Mouse (Mus musculus): ENCODE measurements around the gene Mfsd12. TPM values are rescaled to one million over a fixed set of nuclear protein-coding genes. Genes with fewer than 3 reads are reported as not detected.

The Mfsd12 gene
- total RNA-seq, 2 experiments from 2014 or later, result 46.6 to 50.7 TPM

DNA sequence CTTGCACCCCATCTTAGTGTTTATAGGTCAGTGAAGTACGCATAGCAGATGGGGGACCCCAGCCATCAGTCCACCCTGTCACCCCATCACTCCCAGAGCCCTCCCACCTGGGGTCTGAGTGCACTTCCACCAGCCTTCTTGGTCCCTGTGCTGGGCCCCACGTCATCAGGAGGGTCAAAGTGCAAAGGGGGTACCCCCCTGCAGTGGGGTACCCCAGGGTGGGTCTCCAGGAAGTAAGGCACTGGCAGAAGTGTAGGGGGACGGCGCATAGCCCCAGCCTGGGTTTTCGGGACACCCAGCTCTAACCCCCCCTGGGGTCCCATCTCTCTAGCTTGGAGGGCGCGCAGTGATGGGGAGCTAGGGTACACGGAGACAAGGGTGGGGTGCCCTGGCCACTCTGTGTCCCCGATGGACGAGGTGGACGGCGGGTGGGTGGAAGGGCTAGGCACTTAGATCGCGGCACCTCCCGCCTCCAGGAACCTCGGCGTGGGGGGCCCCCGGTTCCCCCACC, 42.6 kb downstream of the Mfsd12 start:
- no peak for DNase-seq (ENCODE audit: extremely low spot score in 1 of 2, low spot score in 1 of 2)

DNA sequence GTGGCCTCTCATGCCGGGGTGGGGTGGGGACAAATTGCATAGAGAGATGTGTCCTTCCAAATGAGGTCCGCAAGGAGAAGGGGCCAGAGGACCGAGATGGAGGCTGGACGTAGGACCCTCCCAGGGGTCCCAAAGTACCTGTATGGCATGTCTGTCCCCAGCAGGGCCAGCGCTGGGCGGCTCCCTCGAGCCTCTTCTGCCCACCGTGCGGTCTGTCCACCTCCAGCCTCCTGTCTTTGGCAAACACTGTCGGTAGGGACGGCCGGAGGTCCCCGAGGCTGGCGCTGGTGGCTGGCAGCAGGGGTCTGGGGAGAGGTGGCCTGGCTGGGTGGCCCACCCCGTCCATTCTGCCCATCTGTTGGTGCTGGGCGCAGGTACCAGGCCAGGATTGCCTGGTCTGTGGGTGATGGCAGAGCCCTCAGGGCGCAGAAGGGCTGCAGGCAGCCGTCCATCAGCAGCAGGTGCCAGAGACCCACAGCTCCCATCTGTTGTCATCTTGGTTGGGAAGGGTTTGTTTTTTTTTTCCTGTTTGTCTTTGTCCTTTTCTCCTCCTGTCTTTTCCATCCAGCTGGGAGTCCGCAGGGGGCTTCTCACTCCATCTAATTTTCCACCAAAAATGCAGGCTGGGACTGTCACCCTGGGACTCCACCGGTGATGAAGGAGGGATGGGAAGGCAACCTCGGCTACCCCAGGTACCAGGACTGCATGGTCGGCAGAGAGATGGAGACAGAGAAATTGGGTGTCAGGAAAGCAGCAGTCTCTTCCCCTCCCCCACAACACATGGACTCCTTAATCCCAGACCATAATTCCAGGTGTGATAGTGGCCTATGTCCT, 43.3 kb downstream of the Mfsd12 start:
- DNase-seq (ENCODE audit: extremely low spot score in 1 of 2, low spot score in 1 of 2), result no peak

- DNase-seq (ENCODE audit: extremely low spot score in 1 of 2, low spot score in 1 of 2), result no peak
These were observed 43.9 kb downstream of the Mfsd12 start for GRCm38 (mm10) chr10:81401205-81401520.

- peak in 1 of 2 experiments; percentile 40 for DNase-seq (ENCODE audit: extremely low spot score in 1 of 2, low spot score in 1 of 2)
These were observed 44.4 kb downstream of the Mfsd12 start for GRCm38 (mm10) chr10:81401521-81402226.

- no peak for DNase-seq (ENCODE audit: extremely low spot score in 1 of 2, low spot score in 1 of 2)
These were observed 45.0 kb downstream of the Mfsd12 start for GRCm38 (mm10) chr10:81402227-81402765.

- DNase-seq (ENCODE audit: extremely low spot score in 1 of 2, low spot score in 1 of 2), result no peak
These were observed 46.2 kb downstream of the Mfsd12 start for GRCm38 (mm10) chr10:81403511-81403910.

GRCm38 (mm10) chr10:81404082-81404481, 46.8 kb downstream of the Mfsd12 start:
- DNase-seq (ENCODE audit: extremely low spot score in 1 of 2, low spot score in 1 of 2), result no peak

DNA sequence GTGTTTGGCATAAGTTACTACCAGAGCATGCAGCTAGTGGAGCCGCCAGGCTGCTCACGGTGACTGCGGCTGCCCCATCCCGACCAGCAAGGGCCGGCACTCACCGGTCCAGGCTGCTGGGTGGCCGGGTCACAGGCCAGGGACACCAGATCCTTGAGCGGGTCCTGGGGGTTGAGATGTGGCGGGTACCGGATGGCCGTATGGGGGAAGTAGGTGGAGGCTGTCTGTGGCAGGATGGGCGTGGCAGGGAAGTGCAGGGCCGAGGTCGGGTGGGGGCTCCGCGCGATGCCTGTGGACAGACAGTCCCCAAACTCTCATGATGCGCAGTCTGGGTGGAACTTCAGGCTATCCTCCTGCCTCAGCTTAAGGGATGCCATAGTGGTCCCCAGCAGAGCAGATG, 47.4 kb downstream of the Mfsd12 start:
- no peak for DNase-seq (ENCODE audit: extremely low spot score in 1 of 2, low spot score in 1 of 2)

DNA sequence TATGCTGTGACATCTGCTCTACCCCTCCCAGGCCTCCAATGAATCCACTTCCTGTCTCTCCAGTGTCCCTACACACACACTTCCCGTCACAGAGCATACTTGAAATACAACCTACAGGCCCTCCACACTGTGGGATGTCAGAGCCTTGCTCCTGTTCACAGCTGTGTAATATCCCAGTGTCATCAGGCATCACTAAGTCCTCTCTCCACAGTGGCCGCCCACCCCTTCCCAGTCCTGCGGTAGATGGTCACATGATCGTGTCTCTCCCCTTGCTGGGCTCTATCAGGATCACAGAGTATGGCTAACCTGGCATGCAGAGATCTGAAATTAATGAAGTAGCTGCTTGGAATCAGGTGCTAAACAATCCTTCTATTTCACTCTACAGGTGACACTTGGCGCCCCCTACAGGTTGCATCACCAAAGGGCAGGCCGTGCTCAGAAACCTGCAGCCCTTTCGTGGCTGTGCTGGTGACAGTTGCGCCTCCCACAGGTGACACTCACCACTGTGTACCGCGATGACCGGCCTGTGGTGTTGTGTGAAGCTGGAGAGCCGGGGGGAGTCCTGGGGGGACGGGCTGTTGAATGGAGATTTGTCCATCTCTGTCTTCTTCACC, 48.4 kb downstream of the Mfsd12 start:
- DNase-seq (ENCODE audit: extremely low spot score in 1 of 2, low spot score in 1 of 2), result peak in 1 of 2 experiments; percentile 74

- DNase-seq (ENCODE audit: extremely low spot score in 1 of 2, low spot score in 1 of 2), result no peak
These were observed 49.5 kb downstream of the Mfsd12 start for GRCm38 (mm10) chr10:81406504-81407440.

- no peak for DNase-seq (ENCODE audit: extremely low spot score in 1 of 2, low spot score in 1 of 2)
These were observed 50.5 kb downstream of the Mfsd12 start for GRCm38 (mm10) chr10:81407539-81408423.

DNA sequence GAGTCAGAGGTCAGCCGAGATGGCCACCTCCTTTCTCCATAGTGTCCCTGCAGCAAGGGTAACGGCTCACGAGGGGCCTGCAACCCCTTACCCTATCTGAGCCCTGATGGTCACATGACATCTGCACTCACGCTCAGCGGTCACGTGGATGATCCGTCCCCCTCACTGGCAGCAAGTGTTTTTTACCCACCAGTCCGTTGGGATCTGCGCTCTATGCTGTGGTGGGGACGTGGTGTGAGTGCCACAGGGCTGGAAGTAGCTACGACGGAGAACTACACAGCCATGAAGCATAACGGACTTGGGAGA, 51.1 kb downstream of the Mfsd12 start:
- no peak for DNase-seq (ENCODE audit: extremely low spot score in 1 of 2, low spot score in 1 of 2)

DNA sequence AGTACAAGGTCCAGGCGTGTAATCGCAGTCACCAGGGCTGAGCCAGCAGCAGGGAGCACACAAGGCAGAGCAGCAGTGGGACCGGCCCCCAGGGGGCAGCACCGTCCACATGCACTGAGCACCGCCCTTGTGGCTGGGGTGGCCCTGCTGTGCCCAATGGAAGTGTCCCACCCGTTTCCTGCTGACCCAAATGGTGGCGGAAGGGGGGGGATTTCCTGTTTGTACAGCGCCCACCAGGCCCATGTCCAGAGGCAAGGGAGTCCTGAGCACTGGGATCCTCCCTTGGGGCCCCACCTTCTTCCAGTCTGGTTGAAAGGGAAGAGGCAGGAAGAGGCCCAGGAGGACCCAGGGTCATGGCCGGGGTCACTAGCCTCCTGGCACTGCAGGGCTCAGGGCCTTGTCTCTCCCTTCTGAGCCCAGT, 51.6 kb downstream of the Mfsd12 start:
- peak in 1 of 2 experiments; percentile 73 for DNase-seq (ENCODE audit: extremely low spot score in 1 of 2, low spot score in 1 of 2)

GRCm38 (mm10) chr10:81409330-81409729, 52.0 kb downstream of the Mfsd12 start:
- no peak for DNase-seq (ENCODE audit: extremely low spot score in 1 of 2, low spot score in 1 of 2)

GRCm38 (mm10) chr10:81410350-81410749, 53.1 kb downstream of the Mfsd12 start:
- DNase-seq (ENCODE audit: extremely low spot score in 1 of 2, low spot score in 1 of 2), result no peak

DNA sequence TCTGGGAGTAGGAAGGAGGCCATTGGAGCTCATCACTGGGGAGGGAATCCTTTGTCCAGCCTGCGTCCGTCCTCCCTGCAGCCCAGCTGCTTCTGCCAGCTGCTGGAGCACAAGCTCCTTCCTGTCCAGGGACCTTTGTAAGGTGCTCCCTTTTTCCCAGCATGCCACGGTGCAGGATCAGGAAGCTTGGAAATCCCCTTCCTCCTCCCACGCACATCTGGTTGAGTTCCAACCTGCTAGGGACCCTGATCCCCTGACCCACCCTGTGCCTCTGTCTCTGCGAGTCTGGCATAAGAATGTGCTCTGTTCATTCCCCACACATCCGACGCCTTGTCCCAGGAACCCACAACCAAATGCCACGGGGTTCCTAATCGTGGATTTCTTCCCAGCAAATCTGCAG, 53.7 kb downstream of the Mfsd12 start:
- DNase-seq (ENCODE audit: extremely low spot score in 1 of 2, low spot score in 1 of 2), result no peak

- no peak for DNase-seq (ENCODE audit: extremely low spot score in 1 of 2, low spot score in 1 of 2)
These were observed 54.4 kb downstream of the Mfsd12 start for GRCm38 (mm10) chr10:81411471-81412400.
